Mouse (Mus musculus) right cerebral cortex, adult 2 months (tissue): ENCODE data around the gene Cdc20b.

Source experiments
- DNase-seq, 2 experiments: peaks; one replicate each; pipeline ENCODE4 v3.0.0; 2021 to 2022; ENCODE audit warnings: low spot score in 2 of 2

The Cdc20b gene

DNA sequence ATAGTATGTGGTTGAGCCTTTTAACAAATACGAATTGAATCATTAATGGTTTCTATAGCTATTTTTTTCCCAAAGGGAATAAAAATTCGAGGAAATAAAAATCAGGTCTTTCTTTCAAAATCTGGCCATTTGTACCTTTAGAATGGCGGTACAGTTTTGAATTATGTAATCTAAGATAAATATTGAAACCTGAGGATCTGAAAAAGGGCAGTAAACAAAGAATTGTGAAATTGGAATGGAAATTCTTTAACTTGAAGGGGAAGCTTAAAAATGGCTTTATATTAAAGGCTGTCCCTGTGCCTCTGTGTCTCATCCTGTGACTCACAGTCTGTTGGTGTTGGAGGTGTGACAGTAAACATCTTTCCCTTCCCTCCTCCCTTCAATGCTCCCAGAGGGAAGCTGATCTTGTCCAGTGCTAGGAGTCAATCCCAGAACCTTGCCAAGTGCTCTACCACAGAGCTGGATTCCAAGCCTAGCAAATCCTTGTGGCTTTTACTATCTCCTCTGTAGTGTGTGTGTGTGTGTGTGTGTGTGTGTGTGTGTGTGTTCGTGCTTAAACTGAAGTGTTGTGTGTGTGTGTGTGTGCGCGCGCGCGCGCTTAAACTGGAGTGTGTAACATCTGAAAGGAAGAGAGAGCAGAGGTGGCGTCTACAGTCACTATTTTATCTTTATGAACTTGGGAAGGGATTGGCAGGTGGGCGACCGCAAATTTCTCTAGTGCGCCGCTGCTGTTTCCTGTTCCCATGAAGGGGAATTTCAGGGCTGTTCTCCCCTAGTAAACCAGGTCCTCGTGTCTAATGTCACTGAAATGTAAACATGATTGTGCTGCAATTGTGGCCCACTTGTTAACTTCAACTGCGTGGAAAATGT, 11.4 kb upstream of the Cdc20b start:
- no peak for DNase-seq

DNA sequence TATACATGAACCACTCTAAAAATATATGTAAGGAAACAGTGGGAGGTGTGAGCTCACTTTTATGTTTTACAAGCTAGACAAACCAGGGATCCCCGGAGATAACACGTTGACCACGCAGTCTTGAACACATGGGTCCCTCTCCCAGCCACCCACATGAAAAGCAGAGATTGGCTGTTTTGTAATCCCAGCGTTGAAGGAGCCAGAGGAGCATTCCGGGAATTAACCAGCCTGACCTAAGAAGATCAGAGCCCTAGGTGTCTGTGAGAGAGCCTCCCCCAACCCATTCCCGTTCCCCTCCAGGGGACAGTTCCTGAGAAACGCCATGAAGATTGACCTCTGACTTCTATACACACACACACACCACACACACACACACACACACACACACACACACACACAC, 3.6 kb upstream of the Cdc20b start:
- peak in 1 of 2 experiments; percentile 11 for DNase-seq

DNA sequence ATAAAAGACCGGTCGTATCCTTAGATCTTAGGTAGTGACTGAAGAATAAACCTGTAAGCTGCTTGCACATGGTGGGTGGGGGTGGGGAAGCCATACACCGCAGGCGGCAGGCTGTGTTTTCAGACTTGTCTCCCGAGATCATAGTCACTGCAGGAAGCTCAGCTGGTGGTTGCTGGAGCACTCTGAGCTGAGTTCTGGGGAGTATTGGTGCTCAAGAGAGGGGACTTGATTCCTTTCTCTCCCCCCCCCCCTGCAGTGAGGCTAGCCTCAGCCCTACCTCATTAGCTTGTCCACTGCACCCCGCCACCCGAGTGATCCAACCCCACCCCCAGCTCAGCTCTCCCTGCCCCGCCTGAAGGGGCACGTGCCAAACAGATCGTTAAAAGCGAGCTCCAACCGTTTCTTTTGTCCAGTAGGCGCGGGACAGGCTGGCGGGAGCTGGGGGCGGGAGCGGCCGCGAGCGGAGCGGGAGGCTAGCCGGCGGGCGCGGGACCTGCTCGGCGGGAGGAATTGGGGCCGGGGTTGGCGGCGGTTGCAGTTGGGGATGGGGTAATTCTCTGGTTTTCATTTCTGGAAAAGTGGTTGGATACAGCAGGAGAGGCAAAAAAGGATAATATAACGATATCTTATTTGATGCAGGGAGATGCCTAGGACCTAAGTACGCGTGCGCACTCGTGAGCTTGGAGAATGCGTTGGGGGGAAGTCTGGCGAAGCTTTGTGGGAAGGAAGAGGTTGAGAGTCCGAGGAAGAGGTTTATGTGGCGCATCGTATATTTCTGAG, 2.9 kb upstream of the Cdc20b start:
- peak; percentile 47 to 48 for DNase-seq

DNA sequence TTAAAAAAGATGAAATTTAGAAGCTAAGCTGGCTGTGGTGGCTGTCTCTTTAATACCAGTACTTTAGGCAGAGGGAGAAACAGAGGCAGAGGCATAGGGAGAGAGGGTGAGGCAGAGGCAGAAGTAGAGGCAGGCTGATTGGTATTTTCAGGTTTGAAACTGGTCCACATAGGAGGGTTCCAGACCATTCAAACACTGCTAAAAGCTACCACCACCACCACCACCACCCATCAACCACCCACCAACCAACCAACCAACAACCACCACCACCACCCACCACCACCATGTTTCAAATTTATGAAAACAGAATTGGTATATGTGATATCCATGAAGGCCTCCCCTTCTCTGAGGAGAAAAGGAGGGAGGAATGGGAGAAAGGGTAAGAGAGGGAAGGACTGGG, 2.1 kb upstream of the Cdc20b start:
- no peak for DNase-seq

DNA sequence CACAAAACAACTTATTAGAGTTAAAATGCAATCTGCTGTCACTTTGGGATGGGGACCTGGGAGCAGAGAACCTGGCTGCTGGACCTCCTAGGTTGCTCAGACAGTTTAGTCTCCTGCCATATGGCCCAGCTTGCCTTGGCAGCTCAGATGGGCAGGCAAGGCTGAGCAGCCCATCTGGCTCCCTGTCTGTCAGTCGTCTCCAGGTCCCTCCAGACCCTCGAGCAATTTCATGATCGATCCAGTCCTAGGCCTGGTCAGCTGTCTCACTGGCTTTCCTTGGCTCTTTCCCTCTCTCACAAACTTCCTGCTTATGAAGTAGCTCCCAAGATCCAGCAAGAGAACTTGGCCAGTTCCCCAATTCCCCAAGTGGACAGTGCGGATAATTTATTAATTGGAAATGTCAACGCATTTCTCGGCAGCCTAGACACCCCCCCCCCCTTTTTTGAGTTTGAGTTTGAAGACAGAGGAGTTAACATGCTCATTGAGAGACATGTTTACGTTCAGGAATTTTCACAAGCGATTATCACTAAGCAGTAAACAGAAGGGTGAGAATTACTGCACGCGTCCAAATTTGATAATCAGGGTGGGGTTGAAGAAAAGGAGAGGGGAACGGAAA, 532 bp upstream of the Cdc20b start:
- DNase-seq: no peak

DNA sequence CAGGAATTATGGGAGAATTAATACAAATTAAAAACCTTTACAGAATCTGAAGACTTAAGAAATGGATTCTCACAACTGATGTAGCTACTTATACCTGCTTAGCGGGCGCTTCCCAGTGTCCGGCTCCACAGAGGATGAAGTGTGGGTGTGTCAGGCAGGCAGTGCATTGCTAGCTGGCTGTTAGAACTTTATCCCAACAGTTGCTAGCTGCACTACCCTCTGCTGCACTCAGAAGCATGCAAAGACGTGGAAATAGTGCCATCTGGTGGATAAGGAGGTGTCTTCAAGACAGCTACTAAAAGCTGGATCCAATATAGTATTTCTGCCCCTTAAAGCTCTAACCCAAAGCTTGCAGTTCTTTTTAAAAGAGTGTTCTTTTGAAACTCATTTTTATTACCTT, 941 bp downstream of the Cdc20b start:
- DNase-seq: peak; percentile 77 to 84

DNA sequence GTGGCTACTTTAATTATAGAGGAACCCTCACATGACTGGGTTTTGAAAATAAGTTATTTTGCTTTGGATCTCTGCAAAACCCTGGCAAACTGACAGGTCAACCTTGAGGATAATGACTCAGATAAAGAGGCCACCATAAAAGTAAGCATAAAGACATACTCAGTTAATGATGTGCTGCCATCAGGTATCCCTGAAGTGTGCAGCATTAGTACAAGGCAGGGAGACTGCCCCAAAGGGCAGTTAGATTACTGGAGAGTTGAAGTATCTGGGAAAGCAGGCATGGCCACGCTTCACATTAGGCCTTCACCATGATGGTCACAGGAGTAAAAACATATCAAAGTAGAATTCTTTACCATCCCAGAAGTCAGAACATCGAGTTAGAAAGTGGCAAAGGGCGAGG, 10.0 kb downstream of the Cdc20b start:
- no peak for DNase-seq

DNA sequence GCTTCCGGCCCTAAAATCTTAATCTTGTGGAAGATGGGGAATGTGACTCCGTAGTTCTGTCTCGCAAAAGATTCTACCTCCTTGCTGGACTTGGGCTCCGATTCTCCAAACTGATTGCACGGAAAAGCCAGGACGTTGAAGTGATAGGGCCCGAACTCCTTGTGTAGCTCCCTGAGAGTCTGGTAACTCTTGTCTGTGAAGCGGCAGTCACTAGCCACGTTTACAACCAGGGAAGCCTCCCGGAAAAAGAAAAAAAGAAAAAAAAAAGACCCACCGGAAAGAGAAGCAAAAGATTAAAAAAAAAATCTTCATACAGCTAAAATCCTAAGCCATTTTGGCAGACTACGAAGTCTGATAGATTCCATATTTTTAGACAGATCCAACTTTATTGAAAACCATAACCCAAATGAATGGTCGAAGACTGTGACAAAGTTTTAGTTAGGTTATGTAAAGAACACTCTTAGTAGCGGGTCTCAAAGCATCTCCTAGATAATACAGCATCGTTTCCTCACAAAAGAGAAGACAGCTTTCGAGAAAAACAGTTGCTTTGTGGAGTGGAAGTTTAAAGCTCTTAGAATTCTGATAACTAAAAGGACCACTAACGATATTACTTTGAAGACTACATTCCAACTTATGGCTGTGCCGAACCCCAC, 10.7 kb downstream of the Cdc20b start:
- no peak for DNase-seq

DNA sequence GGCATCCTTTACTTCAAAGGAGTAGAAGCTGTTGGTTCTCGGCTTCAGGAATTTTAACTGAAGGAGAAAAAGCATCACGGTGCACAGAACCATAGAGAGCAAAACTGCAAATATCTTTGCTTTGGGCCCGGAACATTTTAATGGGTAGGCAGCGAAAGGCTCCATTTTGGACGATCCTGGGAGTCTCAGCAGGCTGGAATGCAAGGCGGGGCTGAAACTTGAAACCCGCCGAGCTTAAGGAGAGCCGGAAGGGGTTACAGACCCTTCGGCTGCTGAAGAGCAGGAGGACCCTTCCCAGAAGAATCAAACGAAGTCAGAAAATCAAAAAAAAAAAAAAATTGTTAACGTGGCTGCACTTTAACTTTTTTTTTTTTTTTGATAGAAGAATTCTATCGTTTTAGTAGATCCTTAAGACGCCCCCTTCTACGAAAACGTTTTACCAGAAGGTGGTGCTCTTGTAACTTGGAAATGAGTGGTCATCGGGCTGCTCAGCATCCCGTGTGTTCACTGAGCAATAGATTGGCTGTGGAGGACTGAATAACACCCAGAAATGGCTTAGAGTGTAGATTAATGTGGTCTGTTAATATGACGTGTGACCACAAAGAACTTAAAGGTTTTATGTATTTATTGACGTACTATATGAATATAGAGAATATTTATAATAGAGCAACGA, 11.4 kb downstream of the Cdc20b start, which contains the start of gene Gpx8:
Gene Gpx8 (minus strand): TSS at position 200 of the 673 bp plus-strand sequence.
- DNase-seq: peak; percentile 39 to 44

DNA sequence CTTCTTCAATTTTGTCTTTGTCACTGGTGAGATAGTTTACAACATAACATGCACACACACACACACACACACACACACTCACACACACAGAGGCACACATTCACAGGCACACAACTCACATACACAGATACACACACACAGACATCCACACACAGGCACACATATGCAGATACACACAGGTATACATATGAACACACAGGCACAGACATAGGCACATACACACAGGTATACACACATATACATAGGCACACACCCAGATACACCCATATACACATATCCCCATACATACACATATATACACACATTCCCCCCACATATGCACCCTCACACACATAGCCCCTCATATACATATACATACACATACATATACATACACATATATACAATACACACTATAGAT, 12.1 kb downstream of the Cdc20b start:
- DNase-seq: no peak

DNA sequence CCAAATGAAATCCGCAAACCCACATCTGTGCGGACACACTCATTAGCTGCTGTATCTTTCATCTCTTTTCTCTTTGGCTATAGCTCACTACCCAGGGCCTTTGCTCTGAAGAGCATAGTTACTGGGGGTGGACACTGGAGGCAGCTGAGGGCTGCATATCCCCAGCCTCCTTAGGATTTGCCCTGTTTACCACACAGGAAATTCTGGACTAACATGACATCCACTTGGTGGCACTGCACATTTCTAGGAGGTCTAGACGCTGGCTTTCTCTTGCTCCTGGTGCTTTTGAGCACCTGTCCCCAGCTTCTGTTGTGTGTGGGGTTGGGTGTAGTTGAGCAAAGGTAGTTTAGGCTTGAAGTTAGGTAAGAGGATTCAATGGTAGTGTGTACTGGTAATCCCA, 12.7 kb downstream of the Cdc20b start:
- DNase-seq: no peak

DNA sequence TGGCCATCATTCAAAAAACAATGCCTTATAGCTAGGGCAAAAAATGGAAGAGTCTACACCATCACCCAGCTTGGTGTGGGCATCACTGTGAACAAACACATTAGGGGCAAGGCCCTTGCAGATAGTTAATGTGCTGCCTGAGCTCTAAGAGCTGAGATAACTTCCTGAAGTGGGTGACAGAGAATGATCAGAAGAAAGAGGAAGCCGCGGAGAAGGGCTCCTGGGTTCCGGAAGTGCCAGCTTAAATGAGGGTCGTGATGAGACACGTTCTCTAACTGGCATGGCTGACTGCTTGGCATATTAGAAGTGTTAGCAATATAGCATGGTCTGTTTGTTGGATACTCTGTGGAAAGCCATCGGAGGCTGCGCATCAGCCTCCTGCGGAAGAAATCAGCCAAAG, 19.3 kb downstream of the Cdc20b start:
- no peak for DNase-seq

DNA sequence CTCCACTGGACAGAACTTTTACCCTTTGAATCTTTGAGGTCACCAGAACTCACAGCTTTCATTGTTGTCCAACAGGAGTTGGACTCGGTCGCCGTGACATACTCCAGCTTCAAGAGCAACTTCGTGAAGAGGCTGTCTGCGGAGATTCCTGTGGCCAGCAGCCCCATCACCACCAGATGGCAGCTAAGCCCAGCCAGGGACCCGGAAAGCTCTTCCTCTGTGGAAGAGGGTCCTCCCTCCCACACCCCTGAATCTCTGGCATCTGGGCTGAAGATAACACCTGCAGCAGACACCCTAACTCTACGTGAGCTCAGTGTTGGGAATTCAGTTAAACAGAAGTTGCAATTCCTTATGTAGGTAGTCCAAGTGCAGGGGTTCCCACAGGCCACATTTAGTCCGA, 20.9 kb downstream of the Cdc20b start:
- no peak for DNase-seq

DNA sequence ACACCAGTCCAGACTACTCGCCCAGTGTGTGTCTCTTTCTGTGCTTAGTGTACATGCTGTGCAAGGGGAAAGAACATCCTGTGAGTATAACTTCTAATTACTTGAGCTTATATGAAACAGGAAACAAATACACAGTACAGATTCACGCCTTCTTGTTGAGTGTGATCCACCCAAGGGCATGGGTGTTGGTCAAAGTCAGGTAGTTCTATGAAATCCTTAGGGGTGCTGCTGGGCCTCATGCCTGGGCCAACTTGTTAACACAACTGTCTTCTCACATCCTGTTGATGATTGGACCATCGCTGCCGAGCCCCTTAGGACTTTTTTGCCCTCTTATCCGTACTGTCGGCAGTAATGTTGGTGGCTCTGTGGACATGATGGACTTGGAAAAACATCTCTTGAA, 26.8 kb downstream of the Cdc20b start:
- DNase-seq: no peak

DNA sequence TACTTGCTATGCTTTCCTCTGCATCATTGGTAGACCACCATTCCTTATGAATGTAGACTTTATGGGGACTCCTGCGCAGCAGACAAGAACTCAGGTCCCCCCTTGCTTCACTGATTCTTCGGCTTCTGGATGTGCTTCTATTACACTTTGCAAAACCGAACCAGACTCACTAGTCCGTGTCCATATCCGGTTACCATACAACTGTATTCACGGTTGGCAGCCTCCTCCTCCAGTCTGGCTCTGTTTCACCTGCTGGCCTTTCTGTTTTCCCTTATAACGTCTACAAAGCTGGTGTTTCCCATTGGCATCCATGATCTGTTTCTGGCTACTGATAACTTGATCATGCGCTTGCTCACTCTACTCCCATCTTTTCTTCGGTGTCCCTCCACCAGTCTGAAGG, 29.6 kb downstream of the Cdc20b start:
- no peak for DNase-seq

DNA sequence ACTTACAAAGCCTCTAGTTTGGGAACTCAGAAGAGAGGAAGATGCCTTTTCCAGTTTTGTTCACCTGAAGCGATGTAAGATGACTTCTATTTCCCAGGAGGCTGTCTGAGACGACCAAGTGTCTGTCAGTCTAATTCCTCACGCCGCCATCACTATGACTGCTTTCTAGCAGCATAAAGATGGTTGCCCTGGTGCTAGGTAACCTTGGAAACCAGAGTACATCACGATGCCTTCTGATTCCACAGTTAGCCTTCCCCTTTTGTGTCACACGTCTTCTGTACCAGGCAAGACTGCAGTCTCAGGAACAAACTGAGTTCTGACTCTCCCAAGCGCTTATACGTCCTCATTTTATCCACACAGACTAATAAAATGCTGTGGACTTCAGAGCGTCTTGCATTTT, 44.1 kb downstream of the Cdc20b start:
- DNase-seq: no peak

DNA sequence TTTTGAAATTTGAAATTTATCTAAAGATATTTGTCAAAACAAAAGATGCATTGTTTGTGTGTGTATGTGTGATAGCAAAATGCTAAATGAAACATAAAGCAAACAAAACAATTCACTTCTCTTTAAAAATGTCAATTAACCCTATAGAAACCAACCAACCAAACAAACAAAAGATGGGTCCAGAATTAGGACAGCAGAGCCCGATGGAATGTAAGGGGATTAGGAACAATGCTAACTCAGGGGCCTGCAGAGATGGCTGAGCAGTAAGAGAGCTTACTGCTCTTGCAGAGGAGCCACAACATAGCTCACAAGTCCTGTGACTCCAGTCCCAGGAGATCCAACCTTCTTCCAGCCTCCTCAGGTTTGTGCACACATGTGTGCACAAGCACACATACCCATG, 47.2 kb downstream of the Cdc20b start:
- DNase-seq: no peak

DNA sequence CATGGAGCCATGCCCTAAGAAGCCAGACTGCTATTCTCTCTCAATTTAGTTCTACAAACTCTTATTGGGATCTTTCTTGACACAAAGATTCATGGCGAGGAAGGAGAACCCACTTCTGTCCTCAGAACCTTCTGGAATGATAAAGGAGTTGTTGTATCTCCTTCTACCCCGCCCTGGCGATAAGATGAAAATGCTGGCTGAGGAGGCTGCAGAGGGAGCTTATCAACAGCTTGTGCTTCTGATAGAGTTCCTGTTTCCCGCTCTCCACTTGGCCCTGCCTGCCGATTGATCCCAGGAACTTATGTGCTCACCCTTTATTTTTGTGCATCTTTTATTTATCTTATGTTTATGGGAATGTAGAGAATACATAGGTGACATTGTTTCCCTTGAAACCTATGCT, 49.8 kb downstream of the Cdc20b start:
- no peak for DNase-seq

DNA sequence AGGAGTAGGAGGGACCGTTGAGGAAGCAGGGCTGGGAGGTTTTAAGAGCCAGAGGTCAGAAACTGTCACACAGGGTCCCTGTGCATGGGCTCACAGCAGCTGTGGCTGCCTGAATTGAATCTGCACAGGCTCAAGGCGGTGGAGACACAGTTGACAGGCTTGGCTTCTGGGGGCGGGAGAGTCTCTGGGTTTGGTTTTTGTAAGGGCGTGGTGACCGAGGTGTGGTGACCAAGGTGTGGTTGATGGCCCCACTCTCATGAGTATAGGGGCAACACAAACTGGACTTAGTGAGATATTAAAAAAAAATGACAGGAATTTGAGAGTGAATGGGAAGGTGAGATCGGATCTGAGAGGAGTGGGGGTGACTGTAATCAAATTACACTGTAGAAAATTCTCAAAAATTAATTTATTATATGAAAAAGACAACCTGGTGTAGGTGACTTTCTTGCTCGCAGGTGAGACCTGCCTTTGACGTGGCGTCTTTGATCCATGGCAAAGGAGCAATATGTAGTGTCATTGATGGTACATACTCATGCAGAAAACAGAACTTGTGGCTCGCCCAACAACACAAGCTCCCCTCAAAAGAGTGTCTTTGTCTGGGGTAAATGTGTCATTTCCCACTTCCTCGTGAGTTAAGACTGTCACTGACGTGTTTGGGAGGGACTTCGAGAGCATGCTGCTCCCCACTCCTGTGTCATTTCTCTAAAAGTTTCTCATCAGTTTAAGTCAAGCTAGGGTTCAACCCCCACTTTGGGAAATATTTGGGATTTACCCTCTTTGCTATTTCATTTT, 52.5 kb downstream of the Cdc20b start:
- DNase-seq: no peak

DNA sequence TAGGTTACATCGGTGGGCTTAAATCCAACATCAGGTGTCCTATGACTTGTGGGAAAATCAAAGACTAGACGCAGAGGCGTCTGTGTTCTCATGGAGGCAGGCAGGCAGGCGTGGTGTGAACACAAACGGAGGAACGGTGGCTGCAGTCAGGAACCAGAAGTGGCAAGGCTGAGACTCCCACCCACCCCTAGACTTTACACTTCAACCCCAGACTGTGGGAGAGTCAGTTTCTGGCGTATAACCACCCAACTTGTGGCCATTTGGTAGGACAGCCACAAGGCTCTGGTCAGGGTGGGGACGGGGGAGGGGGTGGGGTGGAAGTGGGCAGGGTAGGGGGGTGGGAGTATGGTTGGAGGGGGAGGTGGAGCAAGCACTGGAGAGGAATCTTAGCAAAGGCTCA, 55.6 kb downstream of the Cdc20b start:
- DNase-seq: no peak

DNA sequence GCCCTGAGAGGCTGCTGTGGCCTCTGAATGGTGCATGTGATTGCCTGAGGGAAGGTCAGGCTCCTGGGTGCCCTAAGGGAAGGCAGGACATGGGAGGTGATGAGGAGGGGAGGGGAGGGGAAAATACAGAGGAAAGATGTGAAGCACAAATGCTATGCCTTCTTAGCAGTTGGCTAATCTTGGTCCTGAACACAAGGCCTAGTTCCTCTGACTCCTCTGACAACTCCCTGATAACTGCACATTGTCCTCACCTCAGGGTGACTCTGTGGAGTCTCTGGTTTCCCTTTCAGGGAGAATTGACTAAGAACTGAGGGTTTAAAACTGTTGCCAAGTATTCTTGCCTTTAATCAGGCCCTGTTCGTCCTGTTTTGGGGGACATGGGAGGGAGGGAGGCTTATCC, 59.7 kb downstream of the Cdc20b start:
- no peak for DNase-seq
